Mouse (Mus musculus): ENCODE data around the gene Banp. TPM values are rescaled to one million over a fixed set of nuclear protein-coding genes. Genes with fewer than 3 reads are reported as not detected.

The Banp gene
- polyA plus RNA-seq, 1 experiment from 2014 or later, result 45.2 TPM

GRCm38 (mm10) chr8:122047206-122047870 is 97.8 kb downstream of the Banp start:
- in situ Hi-C loops (cut with MboI; ENCODE audit: low pct_unique_long_range_greater_than_20kb), result no loop called here
- ATAC-seq (no peak), DNase-seq (ENCODE audit: low read depth, low spot score) (no peak)
- CTCF ChIA-PET, result no interaction called here
- POLR2A ChIA-PET, result no interaction called here
- H3K27me3 ChIP-seq, result no peaks in the 10 kb centered on the region
- TF ChIP-seq CTCF (IDR thresholded peaks at IDR 0.05), result no peak

- CTCF ChIA-PET, result interaction anchor here (2.3 kb wide), 1 partner anchor 12 kb away, joined by 6 read pairs; no protein-coding TSS in a partner anchor
- no peak for DNase-seq (ENCODE audit: low read depth, low spot score)
- in situ Hi-C loops (cut with MboI; ENCODE audit: low pct_unique_long_range_greater_than_20kb), result no loop called here
- H3K27me3 ChIP-seq, result no peaks in the 10 kb centered on the region
- no peak for ATAC-seq
- POLR2A ChIA-PET, result no interaction called here
- no peak for TF ChIP-seq CTCF (IDR thresholded peaks at IDR 0.05)
Measured at GRCm38 (mm10) chr8:122049266-122049665, 99.7 kb downstream of the Banp start.

GRCm38 (mm10) chr8:122049923-122050322 is 100.4 kb downstream of the Banp start:
- DNase-seq (ENCODE audit: low read depth, low spot score) (no peak), ATAC-seq (no peak)
- CTCF ChIA-PET, result interaction anchor here (2.3 kb wide), 1 partner anchor 12 kb away, joined by 6 read pairs; no protein-coding TSS in a partner anchor
- no peaks in the 10 kb centered on the region for H3K27me3 ChIP-seq
- in situ Hi-C loops (cut with MboI; ENCODE audit: low pct_unique_long_range_greater_than_20kb), result no loop called here
- no peak for TF ChIP-seq CTCF (IDR thresholded peaks at IDR 0.05)
- POLR2A ChIA-PET, result no interaction called here

- H3K27me3 ChIP-seq, result no peaks in the 10 kb centered on the region
- DNase-seq (ENCODE audit: low read depth, low spot score) (no peak), ATAC-seq (no peak)
- POLR2A ChIA-PET, result no interaction called here
- CTCF ChIA-PET, result no interaction called here
- in situ Hi-C loops (cut with MboI; ENCODE audit: low pct_unique_long_range_greater_than_20kb), result no loop called here
- no peak for TF ChIP-seq CTCF (IDR thresholded peaks at IDR 0.05)
Measured at GRCm38 (mm10) chr8:122050620-122051019, 101.1 kb downstream of the Banp start.

GRCm38 (mm10) chr8:122055321-122055720 is 105.8 kb downstream of the Banp start:
- POLR2A ChIA-PET, result interaction anchor here (0.6 to 2.2 kb wide), 3 partner anchors 17 to 95 kb away, joined by 3 to 6 read pairs (median 3); no protein-coding TSS in a partner anchor
- in situ Hi-C loops (cut with MboI; ENCODE audit: low pct_unique_long_range_greater_than_20kb), result loop anchor here (5.0 kb wide), 2 partner anchors 63 to 92 kb away; no protein-coding TSS in a partner anchor
- CTCF ChIA-PET, result interaction anchor here (0.6 to 1.3 kb wide), 2 partner anchors 27 to 89 kb away, joined by 3 to 4 read pairs; no protein-coding TSS in a partner anchor
- no peak for TF ChIP-seq CTCF (IDR thresholded peaks at IDR 0.05)
- ATAC-seq (no peak), DNase-seq (ENCODE audit: low read depth, low spot score) (no peak)
- no peaks in the 10 kb centered on the region for H3K27me3 ChIP-seq

- in situ Hi-C loops (cut with MboI; ENCODE audit: low pct_unique_long_range_greater_than_20kb), result loop anchor here (5.0 kb wide), 2 partner anchors 64 to 91 kb away; no protein-coding TSS in a partner anchor
- H3K27me3 ChIP-seq, result no peaks in the 10 kb centered on the region
- ATAC-seq (no peak), DNase-seq (ENCODE audit: low read depth, low spot score) (no peak)
- ChIA-PET CTCF (interaction anchor here (0.6 to 1.6 kb wide), 3 partner anchors 28 to 89 kb away, joined by 3 to 4 read pairs (median 4); no protein-coding TSS in a partner anchor), POLR2A (interaction anchor here (0.6 to 2.2 kb wide), 4 partner anchors 18 to 172 kb away, joined by 3 to 6 read pairs (median 4); no protein-coding TSS in a partner anchor)
- no peak for TF ChIP-seq CTCF (IDR thresholded peaks at IDR 0.05)
Measured at GRCm38 (mm10) chr8:122056113-122056512, 106.6 kb downstream of the Banp start.

GRCm38 (mm10) chr8:122056882-122057281 is 107.3 kb downstream of the Banp start:
- POLR2A ChIA-PET, result interaction anchor here (0.6 to 2.2 kb wide), 5 partner anchors 19 to 171 kb away, joined by 3 to 6 read pairs (median 3); no protein-coding TSS in a partner anchor
- peak; percentile 86 for DNase-seq (ENCODE audit: low read depth, low spot score)
- H3K27me3 ChIP-seq, result no peaks in the 10 kb centered on the region
- no peak for TF ChIP-seq CTCF (IDR thresholded peaks at IDR 0.05)
- in situ Hi-C loops (cut with MboI; ENCODE audit: low pct_unique_long_range_greater_than_20kb), result loop anchor here (5.0 kb wide), 2 partner anchors 65 to 90 kb away; no protein-coding TSS in a partner anchor
- peak; percentile 75 for ATAC-seq
- CTCF ChIA-PET, result interaction anchor here (1.3 to 1.6 kb wide), 3 partner anchors 50 to 80 kb away, joined by 3 to 4 read pairs (median 4); no protein-coding TSS in a partner anchor

- no peak for TF ChIP-seq CTCF (IDR thresholded peaks at IDR 0.05)
- CTCF ChIA-PET, result interaction anchor here (1.0 kb wide), 1 partner anchor 104 kb away, joined by 3 read pairs; no protein-coding TSS in a partner anchor
- DNase-seq (ENCODE audit: low read depth, low spot score) (no peak), ATAC-seq (no peak)
- H3K27me3 ChIP-seq, result no peaks in the 10 kb centered on the region
- in situ Hi-C loops (cut with MboI; ENCODE audit: low pct_unique_long_range_greater_than_20kb), result loop anchor here (5.0 kb wide), 2 partner anchors 66 to 89 kb away; no protein-coding TSS in a partner anchor
- POLR2A ChIA-PET, result no interaction called here
Measured at GRCm38 (mm10) chr8:122058510-122058909, 109.0 kb downstream of the Banp start.

GRCm38 (mm10) chr8:122058951-122059350 is 109.4 kb downstream of the Banp start:
- CTCF ChIA-PET, result interaction anchor here (1.0 kb wide), 1 partner anchor 103 kb away, joined by 3 read pairs; no protein-coding TSS in a partner anchor
- ATAC-seq (no peak), DNase-seq (ENCODE audit: low read depth, low spot score) (no peak)
- in situ Hi-C loops (cut with MboI; ENCODE audit: low pct_unique_long_range_greater_than_20kb), result loop anchor here (5.0 kb wide), 2 partner anchors 67 to 88 kb away; no protein-coding TSS in a partner anchor
- H3K27me3 ChIP-seq, result no peaks in the 10 kb centered on the region
- POLR2A ChIA-PET, result no interaction called here
- no peak for TF ChIP-seq CTCF (IDR thresholded peaks at IDR 0.05)

GRCm38 (mm10) chr8:122062508-122063223 is 113.1 kb downstream of the Banp start:
- no peaks in the 10 kb centered on the region for H3K27me3 ChIP-seq
- CTCF ChIA-PET, result interaction anchor here (1.5 kb wide), 1 partner anchor 9 kb away, joined by 5 read pairs; no protein-coding TSS in a partner anchor
- in situ Hi-C loops (cut with MboI; ENCODE audit: low pct_unique_long_range_greater_than_20kb), result no loop called here
- ATAC-seq, result no peak
- POLR2A ChIA-PET, result no interaction called here
- no peak for DNase-seq (ENCODE audit: low read depth, low spot score)
- no peak for TF ChIP-seq CTCF (IDR thresholded peaks at IDR 0.05)
